Mouse (Mus musculus) heart, embryonic 14.5 days (tissue): ENCODE measurements around the gene Scube2. TPM values are rescaled to one million over a fixed set of nuclear protein-coding genes. Genes with fewer than 3 reads are reported as not detected.
A peak's percentile ranks its signal among the peaks of the same experiment; 100 is the strongest.

Source experiments
- ATAC-seq: fragments of 200-750 bp; cut with Nextera tagmentation; 2 replicates; pipeline ENCODE4 v1.8.0; 2017; ENCODE audit warnings: low read depth, moderate TSS enrichment; ENCODE audit not compliant: insufficient number of reproducible peaks, insufficient read depth, low FRiP score
- H3K27ac ChIP-seq, 2 experiments: fragments of 200-500 bp in 1 of 2; fragments of 300-500 bp in 1 of 2; sonication (generic) in 1 of 2; replicated peaks in 1 of 2; 2 replicates each; pipeline ENCODE4 v1.5.1; 2012 to 2014; ENCODE audit warnings: low read depth in 2 of 2, low read length in 2 of 2, control low read depth in 1 of 2, mild to moderate bottlenecking in 1 of 2, mixed read lengths in 1 of 2; ENCODE audit not compliant: control insufficient read depth in 1 of 2, insufficient read depth in 1 of 2
- H3K27me3 ChIP-seq: fragments of 300-500 bp; sonication (generic); 2 replicates; pipeline ENCODE4 v1.6.1; 2014; ENCODE audit warnings: mild to moderate bottlenecking, low read length, control low read depth; ENCODE audit not compliant: control insufficient read depth, insufficient read depth
- H3K36me3 ChIP-seq: fragments of 300-500 bp; sonication (generic); 2 replicates; pipeline ENCODE4 v1.6.1; 2014; ENCODE audit warnings: mild to moderate bottlenecking, control low read depth, low read length, mixed read lengths; ENCODE audit not compliant: control insufficient read depth, insufficient read depth
- H3K4me1 ChIP-seq, 2 experiments: fragments of 200-500 bp in 1 of 2; fragments of 300-500 bp in 1 of 2; sonication (generic) in 1 of 2; 2 replicates each; pipeline ENCODE4 v1.6.1; 2012 to 2014; ENCODE audit warnings: low read length in 2 of 2, control low read depth in 1 of 2, mixed read lengths in 1 of 2; ENCODE audit not compliant: control insufficient read depth in 2 of 2, insufficient read depth in 2 of 2
- H3K4me2 ChIP-seq: fragments of 300-500 bp; sonication (generic); 2 replicates; pipeline ENCODE4 v1.6.1; 2014; ENCODE audit warnings: mild to moderate bottlenecking, low read length
- H3K4me3 ChIP-seq, 2 experiments: fragments of 200-500 bp in 1 of 2; fragments of 300-500 bp in 1 of 2; sonication (generic) in 1 of 2; 2 replicates each; pipeline ENCODE4 v1.5.1; 2012 to 2014; ENCODE audit warnings: low read length in 2 of 2, mild to moderate bottlenecking in 2 of 2, control low read depth in 1 of 2, low read depth in 1 of 2, moderate library complexity in 1 of 2; ENCODE audit not compliant: control insufficient read depth in 1 of 2, insufficient read depth in 1 of 2
- H3K9ac ChIP-seq: fragments of 300-500 bp; sonication (generic); 2 replicates; pipeline ENCODE4 v1.6.1; 2014; ENCODE audit warnings: mild to moderate bottlenecking, low read length
- H3K9me3 ChIP-seq: fragments of 300-500 bp; sonication (generic); 2 replicates; pipeline ENCODE4 v1.6.1; 2016; ENCODE audit warnings: low read length, control low read depth; ENCODE audit not compliant: control insufficient read depth
- WGBS: fragments of 180-500 bp; shearing (Covaris S2); extraction: QIAGEN DNeasy Blood & Tissue Kit; methylation state at CpG from one replicate; pipeline ENCODE4 v1.1.7; 2014; 5-methylcytosine and 5-hydroxymethylcytosine counted together
- polyA plus RNA-seq: library from polyadenylated mRNA; unstranded; fragments of >200 nt; fragmentation: Nextera tagmentation; extraction: Ambion mirVana; gene quantifications from 2 replicates; pipeline ENCODE4 v1.2.1, GENCODE M21; 2014

The Scube2 gene
- 12.2 and 12.4 TPM in 2 replicates for polyA plus RNA-seq

GRCm38 (mm10) chr7:109865370-109866229 lies at the start of gene Scube2:
TSS of gene Scube2 (minus strand) at chr7:109865679.
- Histone ChIP-seq H3K27ac (no peak within 1 kb of the TSS), H3K27me3 (peaks cover 9% of the 10 kb centered on the region), H3K4me3 (peak within 1 kb of the TSS; percentile 62 to 78), H3K4me1 (peaks cover 5 to 24% of the 10 kb centered on the region in 2 experiments), H3K4me2 (peak within 1 kb of the TSS; percentile 91), H3K9ac (peak within 1 kb of the TSS; percentile 85), H3K9me3 (no peaks in the 10 kb centered on the region), H3K36me3 (no peaks in the 10 kb centered on the region)
- ATAC-seq, result peak; percentile 85
- whole genome bisulfite sequencing, result 2% methylated on average over 45 of the region's 69 CpGs

- peaks cover 93% of the 10 kb centered on the region for H3K36me3 ChIP-seq
Observed at GRCm38 (mm10) chr7:109906165-109906564, 40.7 kb upstream of the Scube2 start.

GRCm38 (mm10) chr7:109900921-109901320 lies 35.4 kb upstream of the Scube2 start:
- H3K9me3 ChIP-seq, result no peaks in the 10 kb centered on the region
- H3K4me2 ChIP-seq, result no peak overlapping the region
- H3K4me3 ChIP-seq, result no peak overlapping the region
- H3K4me1 ChIP-seq, result no peaks in the 10 kb centered on the region
- H3K36me3 ChIP-seq, result peaks cover 100% of the 10 kb centered on the region
- no peak overlapping the region for H3K27ac ChIP-seq
- H3K9ac ChIP-seq, result no peak overlapping the region
- WGBS, result 83% methylated on average over 9 of the region's 9 CpGs
- H3K27me3 ChIP-seq, result no peaks in the 10 kb centered on the region
- no peak for ATAC-seq

More at GRCm38 (mm10) chr7:109906165-109906564, 40.7 kb upstream of the Scube2 start:
- Histone ChIP-seq H3K27ac (no peak overlapping the region), H3K9ac (no peak overlapping the region), H3K27me3 (no peaks in the 10 kb centered on the region), H3K4me1 (no peaks in the 10 kb centered on the region), H3K4me3 (no peak overlapping the region), H3K9me3 (no peaks in the 10 kb centered on the region), H3K4me2 (no peak overlapping the region)
- no peak for ATAC-seq
- WGBS, result 87% methylated on average over 2 of the region's 2 CpGs

- H3K27ac ChIP-seq, result no peak overlapping the region
- no peak overlapping the region for H3K4me3 ChIP-seq
- H3K4me1 ChIP-seq, result no peaks in the 10 kb centered on the region
- H3K9me3 ChIP-seq, result no peaks in the 10 kb centered on the region
- no peak overlapping the region for H3K9ac ChIP-seq
- H3K27me3 ChIP-seq, result no peaks in the 10 kb centered on the region
- ATAC-seq, result no peak
- no peak overlapping the region for H3K4me2 ChIP-seq
- peaks cover 100% of the 10 kb centered on the region for H3K36me3 ChIP-seq
Observed at GRCm38 (mm10) chr7:109898911-109899310, 33.4 kb upstream of the Scube2 start.

GRCm38 (mm10) chr7:109892530-109892929 lies 27.1 kb upstream of the Scube2 start:
- H3K4me3 ChIP-seq, result no peak overlapping the region
- no peaks in the 10 kb centered on the region for H3K27me3 ChIP-seq
- no peaks in the 10 kb centered on the region for H3K9me3 ChIP-seq
- 35% methylated on average over 3 of the region's 3 CpGs for WGBS
- ATAC-seq, result no peak
- H3K9ac ChIP-seq, result no peak overlapping the region
- no peak overlapping the region for H3K27ac ChIP-seq
- H3K4me1 ChIP-seq, result no peaks in the 10 kb centered on the region
- H3K36me3 ChIP-seq, result peaks cover 89% of the 10 kb centered on the region
- no peak overlapping the region for H3K4me2 ChIP-seq

GRCm38 (mm10) chr7:109891786-109892185 lies 26.3 kb upstream of the Scube2 start:
- Histone ChIP-seq H3K9ac (no peak overlapping the region), H3K4me3 (no peak overlapping the region), H3K27me3 (no peaks in the 10 kb centered on the region), H3K4me1 (no peaks in the 10 kb centered on the region), H3K36me3 (peaks cover 88% of the 10 kb centered on the region), H3K27ac (no peak overlapping the region), H3K4me2 (no peak overlapping the region), H3K9me3 (0 out of 2 replicates have a peak, but pooled peaks cover under 1% of the 10 kb centered on the region)
- no peak for ATAC-seq
- WGBS, result 90% methylated on average over 4 of the region's 4 CpGs

- Histone ChIP-seq H3K36me3 (peaks cover 75% of the 10 kb centered on the region), H3K4me1 (no peaks in the 10 kb centered on the region), H3K9me3 (0 out of 2 replicates have a peak, but pooled peaks cover 3% of the 10 kb centered on the region), H3K4me2 (no peak overlapping the region), H3K27ac (no peak overlapping the region), H3K9ac (no peak overlapping the region), H3K27me3 (no peaks in the 10 kb centered on the region), H3K4me3 (no peak overlapping the region)
- ATAC-seq, result no peak
- WGBS, result 90% methylated on average over 2 of the region's 2 CpGs
Observed at GRCm38 (mm10) chr7:109890256-109890655, 24.8 kb upstream of the Scube2 start.
